Mouse (Mus musculus): Measurements from ENCODE around the gene Ankrd6.

Gene Ankrd6

GRCm38 (mm10) chr4:32905381-32905780 is 45.3 kb downstream of the Ankrd6 start:
- no peak for DNase-seq (ENCODE audit: low spot score in 2 of 2)

- DNase-seq (ENCODE audit: low spot score in 2 of 2): no peak
These were observed 46.8 kb downstream of the Ankrd6 start for GRCm38 (mm10) chr4:32903826-32904225.

GRCm38 (mm10) chr4:32899051-32899450 is 51.6 kb downstream of the Ankrd6 start:
- no peak for DNase-seq (ENCODE audit: low spot score in 2 of 2)

- no peak for DNase-seq (ENCODE audit: low spot score in 2 of 2)
These were observed 59.3 kb downstream of the Ankrd6 start for GRCm38 (mm10) chr4:32891341-32891740.

- no peak for DNase-seq (ENCODE audit: low spot score in 2 of 2)
These were observed 59.9 kb downstream of the Ankrd6 start for GRCm38 (mm10) chr4:32890735-32891098.

GRCm38 (mm10) chr4:32889996-32890734 is 60.5 kb downstream of the Ankrd6 start:
- DNase-seq (ENCODE audit: low spot score in 2 of 2): no peak

GRCm38 (mm10) chr4:32889246-32889645 is 61.4 kb downstream of the Ankrd6 start:
- no peak for DNase-seq (ENCODE audit: low spot score in 2 of 2)

GRCm38 (mm10) chr4:32886479-32886878 is 64.2 kb downstream of the Ankrd6 start:
- DNase-seq (ENCODE audit: low spot score in 2 of 2): no peak

GRCm38 (mm10) chr4:32884599-32884998 is 66.0 kb downstream of the Ankrd6 start:
- DNase-seq (ENCODE audit: low spot score in 2 of 2): no peak

- no peak for DNase-seq (ENCODE audit: low spot score in 2 of 2)
These were observed 69.6 kb downstream of the Ankrd6 start for GRCm38 (mm10) chr4:32881001-32881400.

- DNase-seq (ENCODE audit: low spot score in 2 of 2): no peak
These were observed 76.0 kb downstream of the Ankrd6 start for GRCm38 (mm10) chr4:32874669-32875068.

- DNase-seq (ENCODE audit: low spot score in 2 of 2): peak; percentile 3 to 24
These were observed 78.4 kb downstream of the Ankrd6 start for GRCm38 (mm10) chr4:32872189-32872749.

- DNase-seq (ENCODE audit: low spot score in 2 of 2): no peak
These were observed 81.3 kb downstream of the Ankrd6 start for GRCm38 (mm10) chr4:32869370-32869769.

GRCm38 (mm10) chr4:32868858-32869257 is 81.8 kb downstream of the Ankrd6 start:
- no peak for DNase-seq (ENCODE audit: low spot score in 2 of 2)

- no peak for DNase-seq (ENCODE audit: low spot score in 2 of 2)
These were observed 82.2 kb downstream of the Ankrd6 start for GRCm38 (mm10) chr4:32868437-32868836.

GRCm38 (mm10) chr4:32867460-32867859 is 83.2 kb downstream of the Ankrd6 start:
- DNase-seq (ENCODE audit: low spot score in 2 of 2): no peak

GRCm38 (mm10) chr4:32864867-32865242 is 85.8 kb downstream of the Ankrd6 start:
- no peak for DNase-seq (ENCODE audit: low spot score in 2 of 2)

GRCm38 (mm10) chr4:32864131-32864866 is 86.3 kb downstream of the Ankrd6 start:
- DNase-seq (ENCODE audit: low spot score in 2 of 2): no peak

GRCm38 (mm10) chr4:32863447-32864130 is 87.1 kb downstream of the Ankrd6 start:
- DNase-seq (ENCODE audit: low spot score in 2 of 2): no peak

GRCm38 (mm10) chr4:32862751-32863446 is 87.7 kb downstream of the Ankrd6 start:
- DNase-seq (ENCODE audit: low spot score in 2 of 2): no peak

GRCm38 (mm10) chr4:32862011-32862750 is 88.5 kb downstream of the Ankrd6 start:
- peak in 1 of 2 experiments; percentile 5 for DNase-seq (ENCODE audit: low spot score in 2 of 2)
